Mouse (Mus musculus) thymus, postnatal 10 days (tissue): ENCODE results near the gene Maff.

ENCODE experiments used
- DNase-seq, 2 experiments: peaks; one replicate each; pipeline ENCODE4 v3.0.0; 2021; ENCODE audit warnings: low spot score in 2 of 2

Gene Maff

GRCm38 (mm10) chr15:79395281-79395680 lies 48.9 kb downstream of the Maff start:
- DNase-seq, result no peak

GRCm38 (mm10) chr15:79396736-79397135 lies 50.3 kb downstream of the Maff start:
- peak; percentile 43 to 58 for DNase-seq

DNA sequence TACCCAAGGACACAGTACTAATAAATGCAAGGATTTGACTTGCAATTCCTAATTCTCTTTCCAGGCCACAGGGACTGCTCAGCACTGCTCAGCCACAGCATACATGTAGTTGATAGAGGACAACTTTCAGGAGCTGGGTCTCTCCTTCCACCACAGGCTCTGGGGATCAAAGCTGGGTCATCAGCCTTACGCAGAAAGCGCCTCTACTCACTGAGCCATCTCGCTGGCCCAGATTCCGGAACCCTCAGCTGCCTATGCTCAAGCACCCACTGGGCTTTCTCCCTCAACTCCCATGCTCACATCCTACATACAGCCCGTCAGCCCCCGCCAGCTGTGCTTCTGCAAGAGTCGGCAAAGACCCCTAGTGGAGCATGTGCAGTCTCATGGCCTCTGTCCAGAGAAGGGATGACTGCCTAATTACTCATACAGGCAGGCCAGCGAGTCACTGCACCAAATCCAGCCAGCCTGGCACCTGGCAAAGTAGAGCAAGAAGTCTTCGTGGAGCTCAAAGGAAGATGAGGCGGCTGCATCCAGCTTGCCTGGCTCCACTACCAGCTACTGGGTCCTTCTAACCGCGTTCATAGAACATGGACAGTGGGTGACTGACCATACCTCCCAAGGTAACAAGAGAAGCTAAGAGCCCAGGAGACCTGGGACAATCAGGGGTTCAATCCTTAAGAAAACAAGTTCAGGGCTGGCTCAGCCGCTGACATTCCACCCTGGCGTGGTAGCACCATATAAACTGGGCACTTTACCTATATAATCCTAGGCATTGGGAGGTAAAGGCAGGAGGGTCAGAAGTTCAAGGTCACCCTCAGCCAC lies 53.0 kb downstream of the Maff start:
- DNase-seq, result no peak

- DNase-seq, result no peak
Observed at GRCm38 (mm10) chr15:79400134-79400974, 53.9 kb downstream of the Maff start.

DNA sequence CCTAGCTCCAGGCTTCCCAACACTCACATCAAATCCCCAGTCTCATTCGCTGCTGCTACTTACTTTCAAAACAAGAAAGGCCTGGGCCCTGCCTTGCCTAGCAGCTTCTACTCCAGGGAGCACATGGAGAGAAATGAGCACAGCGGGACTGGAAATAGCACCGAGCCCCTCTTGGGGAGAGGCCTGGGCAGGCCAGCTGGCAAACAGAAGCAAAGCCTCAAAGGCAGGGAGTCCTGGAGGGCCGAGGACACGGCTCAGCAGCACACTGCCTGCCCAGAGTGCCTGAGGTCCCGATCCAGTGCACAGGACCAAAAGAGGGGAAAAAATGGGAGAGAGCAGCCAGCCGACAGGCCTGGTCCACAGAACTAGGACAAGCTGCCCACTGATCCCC lies 54.5 kb downstream of the Maff start:
- no peak for DNase-seq

DNA sequence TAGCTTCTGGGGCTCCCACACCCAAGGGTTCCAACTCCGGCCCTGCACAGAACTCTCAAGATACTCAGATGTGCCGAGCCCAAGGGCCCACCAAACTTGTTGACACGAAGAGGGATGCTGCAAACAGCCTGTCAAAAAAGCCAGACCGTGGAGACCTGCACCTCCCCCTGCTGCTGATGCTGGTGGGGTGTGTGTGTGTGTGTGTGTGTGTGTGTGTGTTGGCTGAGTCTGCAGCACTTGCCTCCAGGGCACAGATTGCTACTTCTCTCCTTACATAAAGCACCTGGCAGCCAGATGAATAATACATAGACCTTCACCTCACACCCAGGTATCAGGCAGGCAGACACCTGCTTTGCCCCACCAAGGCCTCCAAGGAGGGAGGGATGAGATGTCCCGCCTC lies 55.8 kb downstream of the Maff start:
- DNase-seq, result no peak

GRCm38 (mm10) chr15:79402836-79403762 lies 56.7 kb downstream of the Maff start, which contains the start of gene Tmem184b:
Gene Tmem184b (minus strand): TSS chr15:79403569.
- peak; percentile 72 to 86 for DNase-seq

- DNase-seq, result no peak
Observed at GRCm38 (mm10) chr15:79403763-79404210, 57.4 kb downstream of the Maff start.

DNA sequence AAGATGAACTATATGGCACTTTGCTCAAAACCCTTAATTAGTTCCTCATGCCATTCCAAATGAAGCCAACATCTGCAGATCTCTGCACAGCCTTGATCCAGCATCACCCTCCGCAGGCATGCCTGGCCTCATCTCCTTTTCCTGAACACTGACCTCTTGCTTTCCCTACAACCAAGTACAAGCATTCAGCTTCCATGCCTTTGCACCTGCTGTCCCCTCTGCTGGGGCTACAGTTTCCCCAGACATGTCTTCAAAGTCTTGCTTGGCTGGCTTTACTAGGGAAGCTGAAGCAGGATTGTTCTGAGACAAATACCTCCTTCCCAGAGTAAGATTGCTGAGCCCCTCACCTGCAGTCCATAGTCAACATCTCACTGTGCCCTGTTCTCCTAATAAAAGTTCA lies 57.9 kb downstream of the Maff start:
- no peak for DNase-seq

DNA sequence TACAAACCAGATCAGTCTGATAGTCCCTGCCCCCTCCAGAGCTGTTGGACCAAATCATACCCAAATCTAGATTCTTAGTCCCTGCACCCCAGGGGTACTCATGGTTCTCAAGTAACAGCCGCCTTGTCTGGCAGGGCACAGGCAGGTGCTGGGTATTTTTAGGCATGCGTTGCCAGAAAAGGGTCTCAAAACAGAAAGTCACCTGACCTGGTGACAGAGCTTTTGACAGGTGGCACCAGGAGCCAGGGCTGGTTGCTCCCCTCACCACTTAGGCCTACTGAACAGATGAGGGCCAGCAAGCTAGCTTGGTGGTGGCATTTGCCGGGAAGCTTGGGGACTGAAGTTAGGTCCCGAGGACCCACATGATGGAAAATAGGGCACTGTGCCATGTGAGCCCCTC lies 60.1 kb downstream of the Maff start:
- peak; percentile 33 to 40 for DNase-seq
